Mouse (Mus musculus) intestine, embryonic 16.5 days (tissue): ENCODE results near the gene Ces1c. TPM values are rescaled to one million over a fixed set of nuclear protein-coding genes. Genes with fewer than 3 reads are reported as not detected.

ENCODE experiments used
- ATAC-seq: fragments of 200-750 bp; cut with Nextera tagmentation; 2 replicates; pipeline ENCODE4 v1.8.0; 2017; ENCODE audit warnings: moderate TSS enrichment, moderate library complexity
- H3K27ac ChIP-seq: fragments of 300-500 bp; sonication (generic); 2 replicates; pipeline ENCODE4 v1.5.1; 2014; ENCODE audit warnings: mild to moderate bottlenecking, low read length
- H3K27me3 ChIP-seq: fragments of 300-500 bp; sonication (generic); replicated peaks from 2 replicates; pipeline ENCODE4 v1.6.1; 2014; ENCODE audit warnings: low read length, control low read depth, mixed read lengths; ENCODE audit not compliant: control insufficient read depth, insufficient read depth
- H3K36me3 ChIP-seq: fragments of 300-500 bp; sonication (generic); 2 replicates; pipeline ENCODE4 v1.6.1; 2014; ENCODE audit warnings: low read length, control low read depth; ENCODE audit not compliant: control insufficient read depth, insufficient read depth
- H3K4me1 ChIP-seq: fragments of 300-500 bp; sonication (generic); 2 replicates; pipeline ENCODE4 v1.6.1; 2014; ENCODE audit warnings: low read length, control low read depth, mixed read lengths; ENCODE audit not compliant: control insufficient read depth, insufficient read depth
- H3K4me2 ChIP-seq: fragments of 300-500 bp; sonication (generic); 2 replicates; pipeline ENCODE4 v1.6.1; 2014; ENCODE audit warnings: low read depth, low read length, control low read depth
- H3K4me3 ChIP-seq: fragments of 300-500 bp; sonication (generic); 2 replicates; pipeline ENCODE4 v1.5.1; 2014; ENCODE audit warnings: mild to moderate bottlenecking, low read length
- H3K9ac ChIP-seq: fragments of 300-500 bp; sonication (generic); 2 replicates; pipeline ENCODE4 v1.6.1; 2014; ENCODE audit warnings: low read depth, low read length
- H3K9me3 ChIP-seq: fragments of 300-500 bp; sonication (generic); 2 replicates; pipeline ENCODE4 v1.6.1; 2016; ENCODE audit warnings: low read length, control low read depth; ENCODE audit not compliant: control insufficient read depth
- WGBS: fragments of 180-500 bp; shearing (Covaris S2); extraction: QIAGEN DNeasy Blood & Tissue Kit; methylation state at CpG from one replicate; pipeline ENCODE4 v1.1.7; 2014; 5-methylcytosine and 5-hydroxymethylcytosine counted together
- polyA plus RNA-seq: library from polyadenylated mRNA; unstranded; fragments of >200 nt; fragmentation: Nextera tagmentation; extraction: Ambion mirVana; gene quantifications from 2 replicates; pipeline ENCODE4 v1.2.1, GENCODE M21; 2015

Gene Ces1c
- 2.9 and 3.8 TPM in 2 replicates for polyA plus RNA-seq

- H3K27ac ChIP-seq: no peak within 1 kb of the TSS
- H3K9me3 ChIP-seq: no peaks in the 10 kb centered on the region
- no peak within 1 kb of the TSS for H3K9ac ChIP-seq
- WGBS: 66% methylated on average over 3 of the region's 3 CpGs
- H3K4me2 ChIP-seq: no peak within 1 kb of the TSS
- no peaks in the 10 kb centered on the region for H3K36me3 ChIP-seq
- no peaks in the 10 kb centered on the region for H3K4me1 ChIP-seq
- H3K4me3 ChIP-seq: no peak within 1 kb of the TSS
- ATAC-seq: no peak
- H3K27me3 ChIP-seq: no peaks in the 10 kb centered on the region
Measured at GRCm38 (mm10) chr8:93131233-93131980, at the start of gene Ces1c. TSS of gene Ces1c (minus strand) at chr8:93131283.

- no peak for ATAC-seq
- H3K36me3 ChIP-seq: no peaks in the 10 kb centered on the region
- H3K4me1 ChIP-seq: no peaks in the 10 kb centered on the region
- H3K27ac ChIP-seq: no peak overlapping the region
- no peak overlapping the region for H3K9ac ChIP-seq
- no peaks in the 10 kb centered on the region for H3K9me3 ChIP-seq
- no peak overlapping the region for H3K4me3 ChIP-seq
- 55% methylated on average over 4 of the region's 4 CpGs for WGBS
- H3K27me3 ChIP-seq: no peaks in the 10 kb centered on the region
- no peak overlapping the region for H3K4me2 ChIP-seq
Measured at GRCm38 (mm10) chr8:93180581-93181129, 49.6 kb upstream of the Ces1c start.

- H3K27ac ChIP-seq: no peak overlapping the region
- no peak overlapping the region for H3K4me2 ChIP-seq
- no peak overlapping the region for H3K4me3 ChIP-seq
- 42% methylated on average over 1 of the region's 1 CpGs for WGBS
- no peaks in the 10 kb centered on the region for H3K36me3 ChIP-seq
- no peak overlapping the region for H3K9ac ChIP-seq
- 0 out of 2 replicates have a peak, but pooled peaks cover 3% of the 10 kb centered on the region for H3K4me1 ChIP-seq
- ATAC-seq: no peak
- H3K27me3 ChIP-seq: no peaks in the 10 kb centered on the region
- no peaks in the 10 kb centered on the region for H3K9me3 ChIP-seq
Measured at GRCm38 (mm10) chr8:93176593-93176992, 45.5 kb upstream of the Ces1c start.

- Histone ChIP-seq H3K27ac (no peak overlapping the region), H3K9me3 (no peaks in the 10 kb centered on the region), H3K9ac (no peak overlapping the region), H3K27me3 (no peaks in the 10 kb centered on the region), H3K36me3 (no peaks in the 10 kb centered on the region), H3K4me2 (no peak overlapping the region), H3K4me3 (no peak overlapping the region), H3K4me1 (0 out of 2 replicates have a peak, but pooled peaks cover 3% of the 10 kb centered on the region)
- WGBS: 80% methylated on average over 2 of the region's 2 CpGs
- ATAC-seq: no peak
Measured at GRCm38 (mm10) chr8:93174554-93174953, 43.5 kb upstream of the Ces1c start.

DNA sequence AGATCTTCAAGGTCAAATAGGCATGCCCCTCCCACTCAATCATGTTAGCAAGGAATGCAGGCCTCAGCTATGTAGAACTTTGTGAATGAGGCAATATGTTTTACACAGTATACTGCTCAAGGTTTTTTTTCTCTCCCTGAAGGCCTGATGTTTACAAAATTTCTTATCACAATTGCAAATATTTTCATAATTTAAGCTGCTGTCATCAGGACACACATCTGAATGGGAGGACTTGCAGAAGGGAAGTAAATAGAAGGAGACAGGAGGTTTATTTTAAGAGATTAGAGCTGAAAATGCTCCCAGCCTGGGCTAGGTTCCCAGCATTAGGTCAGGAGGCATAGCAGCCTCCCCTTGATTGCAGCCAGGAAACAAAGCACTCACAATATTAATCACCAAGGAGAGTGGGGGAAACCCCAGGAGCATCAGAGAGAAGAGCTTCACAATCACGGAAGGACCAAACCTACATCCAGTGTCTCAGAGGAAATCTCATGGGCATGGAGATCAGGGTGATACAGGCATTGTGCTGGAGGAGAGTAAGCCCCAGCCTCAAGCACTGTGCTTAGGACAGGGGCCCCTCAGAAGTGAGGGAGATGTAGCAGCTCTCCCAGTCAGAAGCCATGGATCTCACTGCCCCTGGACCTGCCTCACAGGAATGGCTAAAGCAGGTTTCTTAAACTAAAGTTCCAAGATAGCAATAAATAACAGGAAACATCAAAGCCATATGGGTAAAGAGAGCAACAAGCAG, 40.9 kb upstream of the Ces1c start:
- no peak; the same call in 1 of the 2 replicates for ATAC-seq
- no peaks in the 10 kb centered on the region for H3K27me3 ChIP-seq
- H3K27ac ChIP-seq: no peak overlapping the region
- WGBS: 25% methylated on average over 1 of the region's 1 CpGs
- H3K4me2 ChIP-seq: no peak overlapping the region
- H3K4me3 ChIP-seq: no peak overlapping the region
- no peaks in the 10 kb centered on the region for H3K36me3 ChIP-seq
- no peaks in the 10 kb centered on the region for H3K9me3 ChIP-seq
- H3K9ac ChIP-seq: no peak overlapping the region
- 0 out of 2 replicates have a peak, but pooled peaks cover 3% of the 10 kb centered on the region for H3K4me1 ChIP-seq

GRCm38 (mm10) chr8:93163363-93163762, 32.3 kb upstream of the Ces1c start:
- Histone ChIP-seq H3K27me3 (no peaks in the 10 kb centered on the region), H3K36me3 (no peaks in the 10 kb centered on the region), H3K4me2 (no peak overlapping the region), H3K4me1 (no peaks in the 10 kb centered on the region), H3K27ac (no peak overlapping the region), H3K4me3 (no peak overlapping the region), H3K9ac (no peak overlapping the region), H3K9me3 (no peaks in the 10 kb centered on the region)
- no peak for ATAC-seq
- WGBS: 91% methylated on average over 1 of the region's 1 CpGs

DNA sequence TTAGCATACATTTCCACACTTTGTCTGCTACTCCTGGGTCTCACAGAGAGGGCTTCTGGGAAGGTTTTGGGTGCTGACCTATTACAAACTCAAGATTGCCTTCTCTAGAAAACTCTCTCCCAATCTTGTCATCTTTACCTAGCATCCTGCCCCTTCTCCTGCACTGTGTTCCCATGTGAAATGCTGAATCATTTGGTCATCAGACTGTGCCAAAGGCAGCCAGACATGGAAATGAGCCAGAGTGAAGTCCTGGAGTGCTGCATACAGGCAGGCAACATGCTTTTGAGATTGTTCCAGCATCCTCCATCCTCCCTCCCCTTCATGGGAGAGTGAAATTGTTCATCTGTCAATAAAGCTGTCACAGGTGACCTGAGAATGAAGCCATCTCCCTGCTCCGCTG, 20.3 kb upstream of the Ces1c start:
- WGBS: 89% methylated on average over 1 of the region's 1 CpGs
- H3K4me1 ChIP-seq: no peaks in the 10 kb centered on the region
- no peaks in the 10 kb centered on the region for H3K27me3 ChIP-seq
- no peak overlapping the region for H3K9ac ChIP-seq
- no peaks in the 10 kb centered on the region for H3K36me3 ChIP-seq
- H3K4me3 ChIP-seq: no peak overlapping the region
- no peak overlapping the region for H3K27ac ChIP-seq
- H3K4me2 ChIP-seq: no peak overlapping the region
- ATAC-seq: no peak
- H3K9me3 ChIP-seq: no peaks in the 10 kb centered on the region

DNA sequence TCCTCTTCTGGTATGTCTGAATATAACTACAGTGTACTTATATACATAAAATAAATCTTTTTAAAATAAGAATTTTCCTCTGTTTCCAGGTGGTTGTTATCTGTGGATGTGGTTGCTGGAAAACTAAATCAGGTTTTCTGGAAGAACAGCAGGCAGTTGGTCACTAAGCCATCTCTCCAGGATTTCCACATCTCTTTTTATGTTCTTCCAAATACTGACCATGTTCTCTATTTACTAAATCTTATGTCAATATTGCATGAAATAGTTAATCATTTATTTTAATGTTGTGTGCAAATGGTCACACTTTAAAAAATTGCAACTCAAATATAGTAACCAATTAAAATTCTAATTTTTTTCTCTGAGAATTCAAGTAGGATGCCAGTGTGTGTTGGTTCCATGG, 16.2 kb upstream of the Ces1c start:
- Histone ChIP-seq H3K4me2 (no peak overlapping the region), H3K4me3 (no peak overlapping the region), H3K9ac (no peak overlapping the region), H3K9me3 (no peaks in the 10 kb centered on the region), H3K27me3 (no peaks in the 10 kb centered on the region), H3K27ac (no peak overlapping the region), H3K4me1 (no peaks in the 10 kb centered on the region), H3K36me3 (no peaks in the 10 kb centered on the region)
- ATAC-seq: no peak

- Histone ChIP-seq H3K4me1 (no peaks in the 10 kb centered on the region), H3K9me3 (no peaks in the 10 kb centered on the region), H3K9ac (no peak overlapping the region), H3K36me3 (no peaks in the 10 kb centered on the region), H3K4me3 (no peak overlapping the region), H3K4me2 (no peak overlapping the region), H3K27ac (no peak overlapping the region), H3K27me3 (no peaks in the 10 kb centered on the region)
- WGBS: 44% methylated on average over 1 of the region's 1 CpGs
- ATAC-seq: no peak
Measured at GRCm38 (mm10) chr8:93140696-93141095, 9.6 kb upstream of the Ces1c start.
